Mouse (Mus musculus) brown adipose tissue, adult 24 weeks (tissue): ENCODE measurements around the gene Prkd1. TPM values are rescaled to one million over a fixed set of nuclear protein-coding genes. Genes with fewer than 3 reads are reported as not detected.

ENCODE experiments used
- H3K27ac ChIP-seq: fragments of 200-500 bp; replicated peaks from 2 replicates; pipeline ENCODE4 v1.5.1; 2012; ENCODE audit warnings: low read depth, mild to moderate bottlenecking, low read length
- H3K4me1 ChIP-seq: fragments of 200-500 bp; 2 replicates; pipeline ENCODE4 v1.6.1; 2012; ENCODE audit warnings: low read length, mixed read lengths; ENCODE audit not compliant: control insufficient read depth, insufficient read depth, insufficient read length
- H3K4me3 ChIP-seq: fragments of 200-500 bp; 2 replicates; pipeline ENCODE4 v1.5.1; 2012; ENCODE audit warnings: low read depth, mild to moderate bottlenecking, low read length, moderate library complexity; ENCODE audit not compliant: insufficient read depth
- polyA plus RNA-seq: library from polyadenylated mRNA; stranded (reverse); fragments of >200 nt; gene quantifications from 2 replicates; pipeline ENCODE4 v1.2.4, GENCODE M21; 2012; ENCODE audit not compliant: missing spikeins, insufficient read depth, insufficient read length

The Prkd1 gene
- polyA plus RNA-seq, 1 experiment: 12.6 TPM

DNA sequence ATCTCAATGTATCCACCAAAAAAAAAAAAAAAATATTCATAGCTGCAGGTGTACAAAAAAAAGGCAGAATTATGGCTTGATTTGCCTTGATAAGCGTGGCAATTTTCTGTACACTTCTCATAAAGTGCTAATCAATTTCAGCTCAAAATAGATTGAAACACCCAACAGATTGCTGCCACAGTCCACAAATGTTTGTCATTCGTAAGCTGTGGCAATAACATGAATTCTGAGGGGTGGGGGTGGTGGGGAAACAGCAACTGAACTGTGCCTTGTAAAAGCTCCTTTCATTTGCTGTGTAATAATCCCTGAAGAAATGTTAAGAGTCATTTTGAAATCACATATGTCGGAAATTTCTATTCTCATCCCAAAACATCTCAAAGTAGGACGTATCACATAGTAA lies 51.4 kb downstream of the Prkd1 start:
- H3K27ac ChIP-seq: no peak overlapping the region
- no peak overlapping the region for H3K4me3 ChIP-seq
- peaks cover 7% of the 10 kb centered on the region for H3K4me1 ChIP-seq

DNA sequence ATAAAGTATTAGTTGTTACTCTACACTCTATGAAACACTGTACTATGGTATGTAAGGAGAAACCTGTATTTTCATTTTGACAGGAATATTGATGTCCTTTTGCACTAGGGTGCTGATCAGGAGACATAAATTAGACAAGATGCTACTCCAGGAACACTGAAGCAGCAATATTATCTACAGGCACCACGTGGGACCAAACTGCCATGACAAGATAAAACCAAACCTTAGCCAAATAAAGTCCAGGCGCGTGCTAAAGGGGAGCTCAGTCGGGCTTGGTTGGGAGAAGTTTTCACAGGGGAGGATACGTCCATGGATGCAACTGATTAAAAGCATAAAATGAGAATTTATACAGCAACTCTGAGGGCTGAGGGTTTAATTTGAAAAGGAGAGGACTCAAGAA lies 53.1 kb downstream of the Prkd1 start:
- Histone ChIP-seq H3K4me1 (peaks cover 7% of the 10 kb centered on the region; the same call in 1 of the 2 replicates), H3K27ac (no peak overlapping the region), H3K4me3 (no peak overlapping the region)

- peaks cover 7% of the 10 kb centered on the region; the same call in 1 of the 2 replicates for H3K4me1 ChIP-seq
- no peak overlapping the region for H3K27ac ChIP-seq
- no peak overlapping the region for H3K4me3 ChIP-seq
Observed at GRCm38 (mm10) chr12:50594506-50594905, 54.4 kb downstream of the Prkd1 start.

GRCm38 (mm10) chr12:50593481-50593880 lies 55.4 kb downstream of the Prkd1 start:
- H3K4me1 ChIP-seq: peaks cover 4% of the 10 kb centered on the region; the same call in 1 of the 2 replicates
- no peak overlapping the region for H3K4me3 ChIP-seq
- no peak overlapping the region for H3K27ac ChIP-seq

GRCm38 (mm10) chr12:50588137-50588761 lies 60.6 kb downstream of the Prkd1 start:
- H3K4me3 ChIP-seq: no peak overlapping the region
- no peak overlapping the region for H3K27ac ChIP-seq
- no peaks in the 10 kb centered on the region for H3K4me1 ChIP-seq

DNA sequence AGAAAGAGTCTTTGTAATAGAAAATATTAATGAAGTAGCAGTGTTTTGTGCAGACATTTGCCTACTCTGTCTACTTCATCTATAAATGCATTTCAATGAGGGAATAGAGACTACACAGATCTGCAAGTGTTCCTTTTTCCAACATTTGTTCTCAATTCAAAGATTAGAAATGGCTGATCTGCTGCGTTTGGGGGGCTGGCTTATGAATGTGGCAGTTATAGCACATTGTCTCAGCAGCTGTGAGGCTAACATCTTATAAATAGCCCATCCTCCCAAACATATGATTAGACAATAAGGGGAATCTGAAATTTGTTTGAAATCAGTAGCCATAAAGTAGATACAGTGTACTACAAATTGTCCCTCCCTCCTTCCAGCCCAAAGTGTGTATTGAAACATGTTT lies 83.7 kb downstream of the Prkd1 start:
- H3K4me3 ChIP-seq: no peak overlapping the region
- no peak overlapping the region for H3K27ac ChIP-seq
- H3K4me1 ChIP-seq: peaks cover 3% of the 10 kb centered on the region; the same call in 1 of the 2 replicates

GRCm38 (mm10) chr12:50560536-50560935 lies 88.4 kb downstream of the Prkd1 start:
- no peak overlapping the region for H3K4me3 ChIP-seq
- H3K27ac ChIP-seq: peak overlapping the region; percentile 97; the same call in 1 of the 2 replicates
- peaks cover 2% of the 10 kb centered on the region; the same call in 1 of the 2 replicates for H3K4me1 ChIP-seq

DNA sequence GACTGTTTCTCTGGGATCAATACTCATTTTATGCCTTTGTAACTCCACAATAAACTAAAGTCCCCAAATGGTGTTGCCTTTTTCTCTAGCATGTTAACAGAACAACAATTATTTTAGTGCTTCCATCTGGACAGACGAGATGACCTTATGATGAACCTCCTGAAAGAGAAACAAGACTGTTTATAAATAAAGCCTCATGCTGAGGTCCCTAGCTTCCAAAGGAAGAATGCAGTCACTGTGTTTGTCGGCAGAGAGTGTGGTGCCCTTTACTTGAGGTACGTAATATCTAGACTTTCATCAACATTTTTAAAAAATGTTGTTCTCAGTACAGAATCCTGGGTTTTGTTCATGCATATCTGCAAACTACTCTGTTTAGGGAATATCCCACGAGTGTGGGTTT lies 90.7 kb downstream of the Prkd1 start:
- peaks cover 5% of the 10 kb centered on the region; the same call in 1 of the 2 replicates for H3K4me1 ChIP-seq
- no peak overlapping the region for H3K4me3 ChIP-seq
- no peak overlapping the region for H3K27ac ChIP-seq

GRCm38 (mm10) chr12:50554214-50554613 lies 94.7 kb downstream of the Prkd1 start:
- no peak overlapping the region for H3K4me3 ChIP-seq
- 0 out of 2 replicates have a peak, but pooled peaks cover 3% of the 10 kb centered on the region for H3K4me1 ChIP-seq
- no peak overlapping the region for H3K27ac ChIP-seq

GRCm38 (mm10) chr12:50549860-50550555 lies 98.9 kb downstream of the Prkd1 start:
- Histone ChIP-seq H3K4me1 (peaks cover 21% of the 10 kb centered on the region), H3K27ac (peak overlapping the region; percentile 61; the same call in 1 of the 2 replicates), H3K4me3 (no peak overlapping the region)

GRCm38 (mm10) chr12:50546394-50546793 lies 102.5 kb downstream of the Prkd1 start:
- Histone ChIP-seq H3K27ac (no peak overlapping the region), H3K4me3 (no peak overlapping the region), H3K4me1 (peaks cover 19% of the 10 kb centered on the region)

- Histone ChIP-seq H3K27ac (peak overlapping the region; percentile 72), H3K4me1 (peaks cover 19% of the 10 kb centered on the region), H3K4me3 (no peak overlapping the region)
Observed at GRCm38 (mm10) chr12:50545610-50545919, 103.3 kb downstream of the Prkd1 start.

DNA sequence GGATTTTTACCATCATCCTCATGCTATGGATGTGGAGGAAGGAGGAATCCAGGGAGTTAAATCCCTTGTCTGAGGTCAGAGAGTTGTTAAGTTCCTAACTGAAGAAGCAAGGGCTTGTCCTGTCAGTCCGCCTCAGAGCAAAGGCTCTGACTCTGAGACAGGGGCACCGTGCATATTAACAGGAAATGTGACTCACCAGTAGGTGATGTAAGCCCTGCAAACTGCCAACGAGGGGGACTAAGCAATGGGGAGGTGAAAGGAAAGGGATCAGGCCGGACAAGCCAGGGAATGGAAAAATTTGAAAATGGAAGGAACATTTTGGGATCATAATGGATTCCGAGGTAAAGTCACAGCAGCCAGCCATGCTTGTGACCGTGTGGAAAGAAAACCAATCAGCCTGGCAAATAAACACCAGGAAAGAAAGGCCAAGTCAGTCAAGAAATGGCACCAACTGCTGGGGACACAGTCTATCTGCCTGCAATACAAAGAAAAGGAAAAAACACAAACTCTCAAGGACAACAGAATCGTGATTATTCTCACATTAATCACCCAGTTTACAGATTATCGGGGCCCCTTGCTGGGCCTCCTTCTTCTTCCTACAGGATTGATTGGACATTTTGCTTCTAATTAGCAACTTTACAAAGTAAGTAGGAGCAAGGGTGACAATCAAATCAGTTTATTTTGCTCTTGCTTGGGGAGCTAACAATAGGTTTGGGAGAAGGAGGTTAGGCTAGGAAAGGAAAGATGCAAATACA lies 103.9 kb downstream of the Prkd1 start:
- peaks cover 19% of the 10 kb centered on the region for H3K4me1 ChIP-seq
- peak overlapping the region; percentile 72 for H3K27ac ChIP-seq
- H3K4me3 ChIP-seq: no peak overlapping the region

GRCm38 (mm10) chr12:50540793-50541192 lies 108.1 kb downstream of the Prkd1 start:
- H3K27ac ChIP-seq: no peak overlapping the region
- H3K4me1 ChIP-seq: peaks cover 9% of the 10 kb centered on the region
- H3K4me3 ChIP-seq: no peak overlapping the region

GRCm38 (mm10) chr12:50538296-50538965 lies 110.5 kb downstream of the Prkd1 start:
- Histone ChIP-seq H3K4me3 (no peak overlapping the region), H3K27ac (no peak overlapping the region), H3K4me1 (no peaks in the 10 kb centered on the region; the same call in 1 of the 2 replicates)
